Mouse (Mus musculus): ENCODE results near the gene Ppp2r1b. TPM values are rescaled to one million over a fixed set of nuclear protein-coding genes. Genes with fewer than 3 reads are reported as not detected.
"Not testable (repeated sequence)": the region's sequence is repeated elsewhere in the genome, so short reads cannot be mapped to it uniquely, and the experiment has no call there.

Ppp2r1b gene
- total RNA-seq, 2 experiments from 2014 or later, result 5.9 to 7.6 TPM

DNA sequence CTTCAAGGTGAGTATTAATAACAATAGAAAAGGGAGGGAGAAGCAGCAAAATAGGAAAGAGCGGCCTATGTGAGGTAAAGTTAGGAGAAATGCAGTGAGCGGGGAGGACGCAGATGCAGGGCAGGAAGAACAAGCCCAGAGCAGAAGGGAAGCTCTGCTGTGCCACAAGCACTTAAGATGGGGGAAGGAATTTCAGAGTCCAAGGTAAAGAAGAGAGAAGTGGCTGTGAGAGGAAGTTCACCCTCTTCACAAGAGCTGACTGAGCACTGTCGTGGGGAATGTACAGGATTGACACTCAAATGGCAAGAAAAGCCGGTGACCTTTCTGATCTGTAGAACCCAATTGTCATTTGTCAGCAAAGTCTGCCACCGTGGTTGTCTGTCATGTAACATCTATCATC, 27.1 kb upstream of the Ppp2r1b start:
- no peak for TF ChIP-seq CTCF (IDR thresholded peaks at IDR 0.05)
- Histone ChIP-seq H3K4me3 (no peak overlapping the region), H3K27ac (no peak overlapping the region)
- intact Hi-C loops (cut with DNase I), result no loop called here
- DNase-seq, result no peak

DNA sequence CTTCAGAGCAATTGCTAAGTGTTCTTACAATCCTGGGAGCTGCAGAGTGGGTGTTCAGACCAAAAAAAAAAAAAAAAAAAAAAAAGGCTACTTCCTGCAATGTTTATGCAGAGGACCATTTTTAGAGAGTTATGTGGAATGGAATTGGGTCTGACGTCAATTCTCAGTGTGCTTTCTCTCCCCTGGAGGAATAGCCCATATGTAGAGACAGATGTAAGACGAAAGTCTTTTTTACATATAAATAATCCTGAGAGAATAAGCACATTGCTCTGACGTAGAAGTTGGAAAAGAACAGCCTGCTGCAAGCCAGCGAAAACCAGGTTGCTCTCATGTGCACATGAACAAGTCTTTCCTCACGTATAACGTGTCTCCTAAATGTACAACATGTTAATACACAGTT, 25.4 kb upstream of the Ppp2r1b start:
- intact Hi-C loops (cut with DNase I), result no loop called here

GRCm38 (mm10) chr9:50821651-50822050, 23.4 kb upstream of the Ppp2r1b start:
- H3K4me3 ChIP-seq, result no peak overlapping the region
- intact Hi-C loops (cut with DNase I), result no loop called here
- no peak overlapping the region for H3K27ac ChIP-seq
- DNase-seq, result no peak
- TF ChIP-seq CTCF (IDR thresholded peaks at IDR 0.05), result no peak

More for the DNA sequence above, 25.4 kb upstream of the Ppp2r1b start:
- TF ChIP-seq CTCF (IDR thresholded peaks at IDR 0.05), result no peak
- H3K27ac ChIP-seq, result no peak overlapping the region
- no peak for DNase-seq
- no peak overlapping the region for H3K4me3 ChIP-seq

DNA sequence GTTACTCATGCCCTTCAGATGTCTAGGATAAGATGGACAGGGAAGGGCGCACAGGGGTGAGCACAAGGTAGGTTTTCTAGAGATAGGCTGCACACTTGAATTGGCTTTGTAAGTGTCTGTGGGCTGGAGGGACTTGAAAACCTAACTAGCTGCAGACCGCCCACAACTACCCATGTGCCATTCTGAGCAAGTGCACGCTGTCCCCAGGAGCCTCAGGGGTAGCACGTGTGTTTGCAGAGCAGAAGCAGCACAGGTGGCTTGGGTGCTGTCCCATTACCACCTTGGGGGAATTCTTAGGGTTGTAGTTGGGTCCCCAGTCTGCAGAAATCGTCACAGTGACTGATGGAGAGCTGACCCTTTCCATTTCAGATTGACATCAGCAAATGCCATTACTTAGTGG, 22.9 kb upstream of the Ppp2r1b start:
- no peak overlapping the region for H3K27ac ChIP-seq
- no peak overlapping the region for H3K4me3 ChIP-seq
- no peak for DNase-seq
- intact Hi-C loops (cut with DNase I), result no loop called here
- no peak for TF ChIP-seq CTCF (IDR thresholded peaks at IDR 0.05)

DNA sequence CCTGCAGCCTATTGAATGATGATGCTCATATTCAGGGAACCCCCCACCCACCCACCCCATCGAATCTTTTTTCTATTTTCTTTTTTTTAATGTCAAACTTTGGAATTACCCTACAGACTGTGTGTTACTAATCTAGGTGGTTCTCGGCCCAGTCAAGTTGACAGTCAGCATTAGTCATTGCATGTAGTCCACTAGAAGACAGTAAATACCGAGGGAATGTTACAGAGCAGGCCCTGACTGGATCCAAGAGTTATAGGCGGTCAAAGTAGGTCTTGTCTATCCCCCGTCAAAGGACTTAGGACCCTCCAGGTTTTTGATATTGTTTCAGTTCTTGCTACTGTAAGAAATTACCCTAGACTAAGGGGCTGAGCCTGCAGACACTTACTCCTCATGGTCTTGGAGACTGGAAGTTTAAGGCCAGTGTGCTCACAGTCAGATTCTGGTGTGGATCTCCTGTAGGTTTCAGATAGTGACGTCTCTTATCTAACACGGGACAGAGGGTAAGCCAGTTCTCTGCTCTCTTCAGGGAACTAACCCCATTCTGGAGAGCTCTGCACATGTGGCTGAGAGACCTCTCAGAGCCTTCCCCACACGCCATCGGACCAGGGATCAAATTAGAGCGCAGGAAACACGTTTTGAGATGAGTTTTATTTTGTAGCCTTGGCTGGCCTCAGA, 21.2 kb upstream of the Ppp2r1b start:
- DNase-seq, result no peak
- no peak for TF ChIP-seq CTCF (IDR thresholded peaks at IDR 0.05)
- no peak overlapping the region for H3K4me3 ChIP-seq
- no peak overlapping the region for H3K27ac ChIP-seq
- intact Hi-C loops (cut with DNase I), result no loop called here

DNA sequence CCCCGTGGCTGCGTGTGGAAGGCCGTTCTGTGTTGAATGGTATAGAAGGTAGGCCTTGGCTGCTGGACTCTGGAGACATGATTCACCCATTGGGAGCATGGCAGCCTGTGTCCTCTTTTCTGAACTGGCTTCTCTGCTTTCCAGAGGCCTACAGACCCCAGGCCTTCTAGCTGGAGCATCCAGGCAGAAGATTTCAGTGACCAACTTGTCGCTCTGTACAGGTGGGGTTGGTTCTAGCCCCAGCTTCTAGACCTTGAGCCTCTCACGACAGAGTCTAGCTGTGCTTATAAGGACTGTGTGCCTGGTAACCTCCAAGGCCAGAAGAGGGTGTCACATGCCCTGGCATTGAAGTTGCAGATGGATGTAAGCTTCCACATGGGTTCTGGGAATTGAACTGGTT, 13.6 kb upstream of the Ppp2r1b start:
- DNase-seq, result no peak
- Histone ChIP-seq H3K4me3 (no peak overlapping the region), H3K27ac (no peak overlapping the region)
- TF ChIP-seq CTCF (IDR thresholded peaks at IDR 0.05), result no peak
- intact Hi-C loops (cut with DNase I), result no loop called here

DNA sequence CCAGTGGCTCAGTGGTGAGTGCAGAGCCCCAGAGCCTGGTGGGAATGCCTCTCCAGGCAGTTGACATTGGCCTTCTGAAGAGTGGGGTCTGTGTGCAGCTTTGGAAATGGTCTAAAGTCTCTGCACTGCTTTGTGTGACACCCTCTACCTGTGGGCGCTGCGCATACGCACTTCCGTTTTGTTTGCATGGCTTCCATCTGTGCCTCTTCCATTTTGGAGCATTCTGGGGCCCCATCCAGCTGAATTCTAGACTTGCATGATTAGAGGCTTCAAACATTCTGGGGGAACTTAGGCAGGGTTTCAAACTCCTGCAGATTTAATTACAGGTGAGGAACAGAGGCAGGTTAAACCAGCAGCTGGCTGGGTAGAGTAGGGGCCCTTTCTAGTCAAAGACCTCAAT, 12.9 kb upstream of the Ppp2r1b start:
- no peak for DNase-seq
- no peak overlapping the region for H3K27ac ChIP-seq
- intact Hi-C loops (cut with DNase I), result no loop called here
- no peak for TF ChIP-seq CTCF (IDR thresholded peaks at IDR 0.05)
- H3K4me3 ChIP-seq, result no peak overlapping the region

- H3K4me3 ChIP-seq; intact Hi-C loops (cut with DNase I); H3K27ac ChIP-seq; DNase-seq: not testable (repeated sequence)
Measured at GRCm38 (mm10) chr9:50832582-50832981, 12.5 kb upstream of the Ppp2r1b start.

- no peak for DNase-seq
- no peak overlapping the region for H3K27ac ChIP-seq
- intact Hi-C loops (cut with DNase I), result no loop called here
- no peak for TF ChIP-seq CTCF (IDR thresholded peaks at IDR 0.05)
- H3K4me3 ChIP-seq, result no peak overlapping the region
Measured at GRCm38 (mm10) chr9:50833786-50834185, 11.3 kb upstream of the Ppp2r1b start.

DNA sequence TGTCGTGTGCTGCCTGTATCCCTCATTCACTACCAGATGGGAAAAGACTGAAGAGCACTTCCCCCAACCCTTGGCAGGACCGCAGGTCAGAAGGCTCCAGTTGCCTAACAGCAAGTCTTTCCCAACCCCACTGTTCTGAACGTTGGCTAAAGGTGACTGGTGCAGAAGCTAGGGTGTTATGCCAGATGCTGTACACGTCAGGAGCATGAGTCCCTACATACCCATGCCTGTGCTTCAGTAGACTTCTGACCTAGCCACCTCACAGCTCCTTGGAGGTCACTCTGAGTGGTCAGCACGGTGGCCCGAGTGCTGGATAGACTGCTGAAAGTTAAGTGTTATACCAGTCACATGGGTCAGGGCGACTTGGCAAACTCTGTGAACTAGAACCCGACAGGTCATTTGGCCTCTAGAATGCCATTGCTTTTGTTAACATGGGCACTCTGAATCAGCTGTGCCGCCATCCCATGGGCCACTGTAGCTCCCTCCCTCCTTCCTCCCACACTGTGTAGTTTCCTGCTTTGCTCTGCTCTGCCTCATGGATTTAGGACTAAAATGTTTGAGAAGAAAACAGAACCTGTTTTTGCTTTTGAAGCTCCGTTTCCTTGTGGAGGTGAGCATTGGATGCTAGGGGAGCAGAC, 9.9 kb upstream of the Ppp2r1b start:
- TF ChIP-seq CTCF (IDR thresholded peaks at IDR 0.05), result no peak
- peak; percentile 74 for DNase-seq
- Histone ChIP-seq H3K4me3 (no peak overlapping the region), H3K27ac (peak overlapping the region; percentile 71)
- intact Hi-C loops (cut with DNase I), result no loop called here

GRCm38 (mm10) chr9:50836097-50836496, 9.0 kb upstream of the Ppp2r1b start:
- no peak for TF ChIP-seq CTCF (IDR thresholded peaks at IDR 0.05)
- no peak overlapping the region for H3K4me3 ChIP-seq
- DNase-seq, result no peak
- intact Hi-C loops (cut with DNase I), result no loop called here
- H3K27ac ChIP-seq, result peak overlapping the region; percentile 71; the same call in 1 of the 2 replicates

DNA sequence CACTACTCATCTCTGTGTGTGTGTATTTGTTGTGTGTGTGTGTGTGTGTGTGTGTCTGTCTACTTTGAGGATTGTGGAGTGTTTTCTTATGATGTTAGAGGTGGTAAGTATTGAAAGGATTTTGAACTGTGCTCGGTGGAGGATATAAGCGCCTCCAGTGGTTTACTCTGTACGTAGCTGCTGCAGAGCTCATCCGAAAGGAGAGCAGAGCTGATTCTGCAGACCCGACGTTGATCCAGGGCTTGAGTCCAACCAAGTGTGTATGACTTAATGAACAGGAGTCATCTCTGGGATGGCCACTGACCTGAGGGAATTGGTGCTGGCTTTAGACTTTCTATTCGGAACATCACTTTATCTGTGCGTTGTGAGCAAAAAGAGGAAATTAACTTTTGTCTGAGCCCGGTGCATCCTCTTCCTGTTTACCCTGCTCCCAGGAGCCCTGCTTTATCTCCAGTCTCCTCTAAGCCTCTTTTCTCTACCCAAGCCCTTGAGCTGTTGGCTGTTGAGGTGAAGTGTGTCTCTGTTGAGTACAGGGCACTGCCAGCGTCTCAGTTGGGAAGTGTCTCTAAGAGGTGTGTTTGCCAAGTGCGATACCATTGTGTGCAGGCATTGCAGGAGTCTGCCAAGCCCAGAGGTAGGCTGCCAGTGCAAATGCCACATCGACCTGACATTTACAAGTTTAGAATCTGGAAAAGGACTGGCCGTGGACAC, 3.9 kb upstream of the Ppp2r1b start:
- Histone ChIP-seq H3K27ac (peak overlapping the region; percentile 79), H3K4me3 (peak overlapping the region; percentile 0; the same call in 1 of the 2 replicates)
- intact Hi-C loops (cut with DNase I), result no loop called here
- DNase-seq, result peak; percentile 63
- no peak for TF ChIP-seq CTCF (IDR thresholded peaks at IDR 0.05)

GRCm38 (mm10) chr9:50845547-50845946, 446 bp downstream of the Ppp2r1b start:
- Histone ChIP-seq H3K4me3 (no peak overlapping the region), H3K27ac (no peak overlapping the region)
- TF ChIP-seq CTCF (IDR thresholded peaks at IDR 0.05), result no peak
- DNase-seq, result no peak
- intact Hi-C loops (cut with DNase I), result no loop called here

Data from gastrocnemius, adult 2 months (tissue).